Mouse (Mus musculus) thymus, postnatal 36 days (tissue): Measurements from ENCODE around the gene Bcor.

Source experiments
- DNase-seq, 2 experiments: peaks; one replicate each; pipeline ENCODE4 v3.0.0; 2022; ENCODE audit warnings: mixed read lengths in 2 of 2

The Bcor gene

GRCm38 (mm10) chrX:12151269-12151995, 8.7 kb downstream of the Bcor start:
- DNase-seq = peak in 1 of 2 experiments; percentile 63

DNA sequence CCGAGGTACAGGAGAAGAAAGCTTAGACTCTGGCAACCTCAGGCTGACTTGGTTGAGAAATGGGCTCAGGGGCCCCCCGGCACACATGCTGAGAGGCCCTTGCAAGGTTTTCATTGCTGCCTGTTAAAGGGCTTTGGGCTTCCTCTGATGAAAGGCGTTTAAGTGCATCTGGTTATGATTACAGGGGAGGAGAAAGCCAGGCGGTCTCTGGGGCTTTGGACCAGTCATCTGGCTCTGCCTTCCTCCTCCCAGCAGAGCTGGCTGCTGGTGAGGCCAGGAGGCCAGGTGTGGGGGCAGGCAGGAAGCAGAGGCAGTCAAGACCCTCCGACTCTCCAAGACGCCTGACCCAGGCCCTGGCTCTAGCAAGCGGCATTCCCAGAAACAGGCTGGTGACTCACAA, 9.7 kb downstream of the Bcor start:
- DNase-seq = peak in 1 of 2 experiments; percentile 36

DNA sequence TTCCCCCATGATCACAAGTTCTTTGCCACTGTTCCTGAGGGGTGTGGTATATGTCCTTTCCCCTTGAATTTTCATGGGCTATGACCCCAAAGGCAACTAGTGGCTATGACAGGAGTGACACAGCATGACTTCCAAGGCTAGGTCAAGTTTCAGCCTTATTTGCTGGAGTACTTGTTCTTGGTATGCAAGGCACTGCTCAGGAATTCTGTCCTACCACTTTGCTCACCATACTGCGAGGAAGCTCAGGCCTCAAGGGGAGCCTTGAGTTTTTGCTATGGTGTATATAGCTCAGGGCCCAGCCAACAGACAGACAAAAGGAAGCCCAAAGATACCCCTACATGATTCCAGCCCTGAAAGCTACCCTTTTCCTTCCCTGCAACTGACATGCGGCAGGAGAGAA, 13.9 kb downstream of the Bcor start:
- DNase-seq = no peak

GRCm38 (mm10) chrX:12142832-12143231, 17.3 kb downstream of the Bcor start:
- DNase-seq = no peak

DNA sequence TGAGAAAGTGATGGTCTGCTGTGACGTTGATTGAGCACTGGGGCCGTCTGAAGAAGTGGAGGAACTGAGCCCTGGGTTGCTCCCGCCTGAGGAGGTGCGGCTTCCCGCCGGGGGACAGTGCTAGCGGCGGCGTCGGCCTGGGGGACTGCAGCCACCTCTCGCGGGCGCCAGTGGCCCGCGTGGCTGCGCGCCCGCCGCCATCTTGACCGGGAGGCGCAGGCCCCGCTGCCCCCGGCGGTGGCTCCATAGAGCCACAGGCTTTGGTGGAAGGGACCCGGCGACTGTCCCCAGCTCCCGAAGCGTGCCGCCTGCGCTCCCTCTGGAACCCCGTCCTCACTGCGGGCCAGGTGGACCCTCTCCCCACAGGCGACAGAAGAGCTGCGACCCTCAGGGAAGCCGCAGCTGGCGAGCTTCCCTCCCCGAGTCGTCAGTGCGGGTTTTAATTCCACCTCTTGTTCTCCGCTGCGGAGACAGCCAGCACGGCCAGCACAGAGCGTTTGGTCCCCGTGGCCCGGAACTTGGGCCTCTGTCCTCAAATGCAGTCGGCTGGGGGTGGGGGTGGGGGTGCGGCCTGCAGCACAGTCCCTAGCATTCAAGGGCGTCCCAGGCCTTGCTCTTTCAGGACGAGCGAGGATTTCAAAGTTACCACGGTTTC, 19.9 kb downstream of the Bcor start:
- no peak for DNase-seq

DNA sequence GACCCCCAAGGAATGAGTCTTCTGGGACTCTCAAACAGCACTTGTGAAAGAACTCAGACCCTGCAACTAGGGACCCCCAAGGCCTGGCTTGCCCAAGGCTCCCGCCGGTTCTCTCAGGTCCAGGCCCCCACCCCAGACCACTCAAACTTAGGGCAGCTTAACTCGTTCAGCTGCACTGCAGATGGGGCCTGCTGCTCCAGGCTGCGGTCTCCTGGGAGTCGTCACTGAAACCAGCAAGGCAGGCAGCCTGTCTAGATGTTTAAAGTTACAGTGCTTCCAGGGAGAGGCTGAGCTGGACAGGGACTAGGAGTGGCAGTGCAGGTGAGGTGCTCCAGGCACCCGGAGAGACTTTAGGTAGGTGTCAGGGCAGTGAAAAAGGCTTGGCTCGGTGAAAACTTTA, 21.9 kb downstream of the Bcor start:
- no peak for DNase-seq

- DNase-seq = peak; percentile 49 to 50
Measured at GRCm38 (mm10) chrX:12137121-12137521, 23.0 kb downstream of the Bcor start.

GRCm38 (mm10) chrX:12136261-12137101, 23.7 kb downstream of the Bcor start:
- DNase-seq = peak in 1 of 2 experiments; percentile 50

- peak; percentile 79 to 87 for DNase-seq
Measured at GRCm38 (mm10) chrX:12135121-12136111, 24.7 kb downstream of the Bcor start.

DNA sequence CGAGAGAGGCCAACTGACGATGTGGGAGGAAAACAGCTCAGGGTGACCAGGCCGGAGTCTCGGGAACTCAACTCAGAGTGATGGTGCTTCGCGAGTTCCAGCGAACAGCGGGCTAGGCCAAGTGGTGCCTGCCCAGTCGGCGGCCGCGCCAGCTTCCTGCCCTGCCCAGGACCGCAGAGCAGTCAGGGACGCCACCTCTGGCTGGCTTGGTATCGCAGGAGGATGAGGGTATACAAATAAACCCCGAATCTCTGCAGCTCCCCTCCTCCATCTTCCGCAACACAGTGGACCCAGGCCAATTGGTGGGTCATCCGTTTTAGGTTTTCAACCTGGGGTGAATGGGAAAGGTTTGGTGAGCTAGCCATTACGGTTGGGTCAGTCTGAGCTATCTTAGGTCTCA, 25.6 kb downstream of the Bcor start:
- peak; percentile 81 to 86 for DNase-seq

GRCm38 (mm10) chrX:12133836-12134431, 26.2 kb downstream of the Bcor start:
- DNase-seq = peak; percentile 50 to 63

- peak; percentile 51 to 59 for DNase-seq
Measured at GRCm38 (mm10) chrX:12133178-12133835, 26.8 kb downstream of the Bcor start.

DNA sequence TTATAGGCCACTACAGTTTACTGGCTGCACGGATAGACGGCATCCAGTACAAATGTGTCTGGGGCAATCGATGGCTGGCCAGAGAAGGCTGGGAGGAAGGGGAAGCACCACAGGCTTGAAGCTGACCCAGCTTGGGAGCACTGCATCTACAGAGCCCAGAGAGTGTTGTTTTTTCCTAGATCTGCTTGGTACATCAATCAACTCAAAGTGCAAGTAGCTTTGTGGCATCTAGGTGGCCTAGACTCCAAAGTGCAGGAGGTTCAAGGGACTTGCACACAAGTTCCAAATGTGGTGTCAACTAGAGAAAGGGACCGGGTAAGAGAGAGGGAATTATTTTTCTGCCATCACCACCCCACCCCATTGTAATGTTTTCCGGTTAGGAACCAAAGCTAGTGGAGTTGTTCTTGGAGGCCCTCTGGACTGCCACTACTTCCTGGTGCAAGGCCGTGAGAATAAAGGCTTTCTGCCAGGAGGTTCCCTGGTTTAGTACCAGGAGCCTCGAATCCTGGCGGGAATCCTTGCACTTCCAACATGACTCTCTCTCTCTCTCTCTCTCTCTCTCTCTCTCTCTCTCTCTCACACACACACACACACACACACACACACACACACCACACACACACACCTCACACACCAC, 27.5 kb downstream of the Bcor start:
- DNase-seq = no peak

DNA sequence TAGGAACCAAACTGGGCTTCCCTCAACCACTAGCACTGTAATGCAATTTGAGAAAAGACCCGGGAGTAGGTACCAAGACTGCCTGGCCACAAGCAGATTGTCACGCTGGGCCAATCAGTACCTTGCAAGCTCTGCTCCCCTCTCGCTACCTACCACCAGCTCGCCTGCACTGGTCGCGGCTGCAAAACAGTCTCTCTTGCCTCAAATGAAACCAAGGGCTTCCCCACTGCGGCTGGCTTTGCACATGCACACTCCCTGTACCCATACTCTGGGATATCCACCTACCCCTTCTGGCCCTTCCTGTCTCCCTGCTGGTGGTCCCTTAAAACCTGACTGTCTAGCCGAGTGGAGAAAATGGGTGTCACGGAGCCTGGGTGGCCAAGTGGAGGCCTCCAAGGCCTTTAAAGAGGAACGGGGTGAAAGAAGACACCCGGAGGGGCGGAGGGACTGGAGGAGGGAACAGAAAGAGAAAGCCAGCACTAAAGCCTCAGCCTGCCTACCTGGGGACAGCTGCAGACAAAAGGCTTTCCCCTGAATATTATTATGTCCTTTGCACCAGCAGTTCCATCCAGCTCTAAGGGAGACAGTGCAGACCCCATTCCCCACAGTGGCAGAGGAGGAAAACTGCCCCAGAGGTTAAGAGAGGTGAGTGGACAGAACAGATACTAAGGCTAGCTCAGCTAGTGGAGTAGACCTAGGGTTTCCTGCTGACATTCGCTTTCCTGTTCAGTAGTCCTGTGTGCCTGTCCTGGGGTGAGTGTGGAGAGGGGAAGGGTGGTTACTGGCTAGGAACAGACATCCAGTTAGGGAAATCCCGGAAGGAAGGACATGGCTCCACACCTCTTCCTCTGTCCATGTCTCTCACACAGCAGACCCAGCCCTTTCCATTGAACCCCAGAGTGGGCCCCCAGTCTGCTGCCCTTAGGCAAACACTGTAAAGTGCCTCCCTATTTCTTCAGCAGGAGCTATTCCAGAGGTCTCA, 30.0 kb downstream of the Bcor start:
- DNase-seq = no peak

GRCm38 (mm10) chrX:12129230-12129629, 30.9 kb downstream of the Bcor start:
- DNase-seq = peak; percentile 57 to 75

DNA sequence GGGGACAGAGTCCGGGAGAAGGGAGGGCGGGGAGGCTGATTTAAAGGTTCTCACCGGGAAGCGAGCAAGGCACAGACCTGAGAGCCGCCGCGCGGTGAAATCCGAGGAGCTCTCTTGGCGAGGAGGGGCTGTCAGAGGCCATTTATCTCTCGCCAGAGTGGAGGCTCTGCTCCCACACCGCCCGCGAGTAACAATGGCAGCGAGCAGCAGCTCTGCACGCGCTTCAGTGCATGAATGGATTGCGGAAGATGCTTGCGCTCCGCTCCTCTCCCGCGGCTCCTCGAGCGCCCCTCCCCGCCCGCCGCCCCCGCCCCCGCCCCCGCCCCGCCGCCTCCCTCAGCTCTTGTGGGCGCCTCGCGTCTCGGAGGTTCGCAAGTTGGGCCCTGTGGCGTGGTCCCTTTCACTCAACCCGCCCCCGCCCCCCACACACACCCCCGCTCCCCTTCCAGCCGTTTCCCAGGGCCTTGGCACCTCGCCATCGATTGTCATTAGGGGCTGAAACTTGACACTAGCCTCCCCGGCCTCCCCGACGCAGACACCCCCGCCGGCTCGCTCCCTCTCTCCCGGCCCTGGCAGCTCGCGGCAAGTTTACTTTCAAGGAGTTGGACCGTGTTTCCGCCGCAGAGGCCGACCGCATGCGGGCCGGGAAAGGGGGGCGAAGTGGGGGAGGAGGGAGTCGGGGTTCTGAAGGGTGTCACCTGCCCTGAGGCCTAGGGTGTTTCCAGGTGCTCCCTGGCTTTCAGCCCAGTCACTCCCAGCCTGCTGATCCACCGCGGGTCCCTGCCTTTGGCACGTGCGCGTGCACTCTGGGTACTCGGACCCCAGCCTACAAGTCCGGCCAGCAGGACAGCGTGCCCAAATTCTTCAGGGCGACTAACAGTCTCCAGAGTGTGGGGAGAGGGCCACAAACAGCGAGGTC, 31.7 kb downstream of the Bcor start:
- DNase-seq = peak; percentile 60 to 74

DNA sequence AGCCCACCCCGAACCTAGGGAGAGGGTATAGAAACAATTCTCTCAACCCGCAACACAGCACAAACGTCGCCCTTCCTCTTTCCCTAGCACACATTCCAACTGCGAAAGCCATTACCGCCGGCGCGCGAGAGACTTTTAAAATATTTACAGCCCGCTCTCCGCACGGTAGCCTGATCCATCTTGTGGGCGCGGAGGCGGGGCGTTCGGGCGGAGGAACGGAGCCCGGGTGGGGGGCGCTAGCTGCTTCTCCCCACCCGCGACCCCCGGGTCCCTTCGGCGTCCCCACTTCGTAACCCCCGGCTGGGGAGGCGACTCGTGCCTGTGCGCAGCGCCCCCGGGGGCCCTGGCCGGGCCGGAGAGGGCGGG, 32.4 kb downstream of the Bcor start:
- no peak for DNase-seq

DNA sequence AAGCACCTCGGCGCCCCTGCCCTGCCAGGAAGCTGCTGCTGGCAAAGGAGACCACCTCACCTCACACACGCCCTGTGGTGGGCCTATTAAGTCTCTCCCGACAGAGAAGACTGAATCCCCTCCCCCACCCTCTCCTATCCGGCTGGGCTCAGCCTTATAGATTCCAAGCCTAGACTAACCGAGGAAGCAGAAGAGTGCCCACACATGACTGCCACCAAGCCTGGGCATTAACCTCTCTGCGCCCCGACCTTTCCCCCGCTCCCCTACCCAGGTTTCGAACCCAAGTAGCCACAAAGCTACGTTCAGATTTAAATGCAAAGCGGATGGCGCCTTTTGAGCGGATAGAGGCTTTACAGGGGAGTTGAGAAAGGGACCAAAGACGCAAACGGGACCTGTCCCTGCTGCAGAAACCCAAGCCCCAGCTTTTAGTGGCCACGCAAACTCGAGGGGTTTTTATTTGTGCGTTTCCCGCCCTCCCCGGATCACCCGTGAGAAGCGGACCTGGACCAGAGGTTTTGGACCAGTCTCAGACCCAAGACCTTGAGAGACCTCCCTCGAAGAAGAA, 33.0 kb downstream of the Bcor start:
- no peak for DNase-seq
